Mouse (Mus musculus): Measurements from ENCODE around the gene Dnah12. TPM values are rescaled to one million over a fixed set of nuclear protein-coding genes. Genes with fewer than 3 reads are reported as not detected.

Gene Dnah12
- total RNA-seq (2014; fragmentation: Nextera tagmentation) (not detected in 2 replicates), total RNA-seq (2017) (0.06 and 0.16 TPM in 2 replicates), polyA plus RNA-seq (2012) (not detected in 2 replicates)

DNA sequence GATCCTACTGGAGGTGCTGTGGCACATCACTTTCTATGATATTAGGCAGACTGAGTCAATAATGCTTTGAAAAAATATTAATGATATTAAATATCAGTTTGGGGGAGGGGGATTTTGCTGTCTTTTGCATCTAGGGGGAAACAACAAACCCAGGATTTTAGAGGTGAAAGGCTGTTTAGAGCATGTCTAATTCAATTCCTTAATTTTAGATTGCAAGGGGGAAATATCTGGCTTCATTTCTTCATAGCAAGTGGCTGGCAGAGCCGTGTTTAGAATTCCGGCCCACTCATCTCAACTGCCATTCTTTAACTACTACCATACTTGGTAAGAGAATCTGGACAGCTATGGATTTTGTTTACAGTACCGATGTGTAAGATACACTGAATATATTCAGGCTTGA is at the start of gene Dnah12:
TSS of gene Dnah12 (plus strand) at position 301 of the 400 bp plus-strand sequence.
- ATAC-seq (ENCODE audit: extremely low read depth, insufficient number of reproducible peaks, low FRiP score, poor library complexity, severe bottlenecking) (no peak), DNase-seq (ENCODE audit: low spot score) (no peak)
- no peak within 1 kb of the TSS for H3K4me3 ChIP-seq (ENCODE audit: low read depth, low read length)
- no peaks in the 10 kb centered on the region for H3K9me3 ChIP-seq (replicated peaks)
- no peaks in the 10 kb centered on the region for H3K36me3 ChIP-seq (replicated peaks)
- no peak for TF ChIP-seq GATA1 (IDR thresholded peaks at IDR 0.05; ENCODE audit: borderline replicate concordance, low read length)
- no peak for TF ChIP-seq TAL1 (conservative IDR thresholded peaks at IDR 0.05; ENCODE audit: low read depth, low read length)
- TF ChIP-seq CTCF (IDR thresholded peaks at IDR 0.05; ENCODE audit: low read depth, low read length): no peak
- TF ChIP-seq GATA2 (IDR thresholded peaks at IDR 0.05; ENCODE audit: borderline replicate concordance, low read depth, low read length): no peak
- TF ChIP-seq POLR2AphosphoS5 (IDR thresholded peaks at IDR 0.05; ENCODE audit: insufficient replicate concordance, low read depth, low read length): no peak
- peaks cover 3% of the 10 kb centered on the region; the same call in 1 of the 2 replicates for H3K27me3 ChIP-seq (ENCODE audit: insufficient read depth, low read length)
- H3K4me1 ChIP-seq (ENCODE audit: insufficient read depth, low read depth, low read length): no peaks in the 10 kb centered on the region

DNA sequence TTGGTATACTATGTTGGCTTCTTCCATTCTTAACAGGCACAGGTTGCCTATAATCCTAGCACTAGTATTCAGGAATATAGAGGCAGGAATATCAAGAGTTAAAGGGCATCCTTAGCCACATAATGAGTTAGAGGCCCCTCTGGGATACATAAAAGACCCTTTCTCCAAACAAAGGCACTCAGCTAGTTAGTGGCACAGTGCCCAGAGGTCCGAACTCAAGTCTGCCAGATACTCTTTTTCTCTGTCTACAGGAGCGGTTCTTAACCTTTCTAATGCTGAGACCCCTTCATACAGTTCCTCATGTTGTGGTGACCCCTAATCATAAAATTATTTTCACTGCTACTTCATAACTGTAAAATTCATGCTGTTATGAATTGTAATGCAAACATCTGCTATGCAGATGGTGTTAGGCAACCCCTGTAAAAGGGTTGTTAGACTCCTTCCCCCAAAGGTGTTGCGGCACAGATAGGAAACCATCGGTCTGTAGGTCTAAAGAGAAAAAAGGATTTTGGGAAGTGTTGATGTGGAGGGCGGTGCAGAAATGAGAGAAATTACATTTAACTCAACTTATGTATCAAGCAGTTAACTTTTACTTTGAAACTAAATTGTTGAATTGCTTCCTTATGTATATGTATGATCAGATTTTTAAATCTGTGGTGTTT is 47.0 kb upstream of the Dnah12 start:
- DNase-seq (ENCODE audit: low spot score) (no peak), ATAC-seq (ENCODE audit: extremely low read depth, insufficient number of reproducible peaks, low FRiP score, poor library complexity, severe bottlenecking) (no peak)
- peaks cover 44% of the 10 kb centered on the region for H3K36me3 ChIP-seq (replicated peaks)
- no peaks in the 10 kb centered on the region for H3K27me3 ChIP-seq (ENCODE audit: insufficient read depth, low read length)
- H3K4me3 ChIP-seq (ENCODE audit: low read depth, low read length): no peak overlapping the region
- no peaks in the 10 kb centered on the region for H3K9me3 ChIP-seq (replicated peaks)
- H3K4me1 ChIP-seq (ENCODE audit: insufficient read depth, low read depth, low read length): peaks cover 16% of the 10 kb centered on the region
- no peak for TF ChIP-seq POLR2AphosphoS5 (IDR thresholded peaks at IDR 0.05; ENCODE audit: insufficient replicate concordance, low read depth, low read length)
- no peak for TF ChIP-seq GATA2 (IDR thresholded peaks at IDR 0.05; ENCODE audit: borderline replicate concordance, low read depth, low read length)
- TF ChIP-seq CTCF (IDR thresholded peaks at IDR 0.05; ENCODE audit: low read depth, low read length): no peak

GRCm38 (mm10) chr14:26647811-26648210 is 45.3 kb upstream of the Dnah12 start:
- Histone ChIP-seq H3K36me3 (replicated peaks) (peaks cover 56% of the 10 kb centered on the region), H3K27me3 (ENCODE audit: insufficient read depth, low read length) (no peaks in the 10 kb centered on the region), H3K9me3 (replicated peaks) (no peaks in the 10 kb centered on the region), H3K4me3 (ENCODE audit: low read depth, low read length) (no peak overlapping the region), H3K4me1 (ENCODE audit: insufficient read depth, low read depth, low read length) (peaks cover 16% of the 10 kb centered on the region)
- DNase-seq (ENCODE audit: low spot score): no peak
- no peak for TF ChIP-seq GATA2 (IDR thresholded peaks at IDR 0.05; ENCODE audit: borderline replicate concordance, low read depth, low read length)
- no peak for TF ChIP-seq TAL1 (conservative IDR thresholded peaks at IDR 0.05; ENCODE audit: low read depth, low read length)
- ATAC-seq (ENCODE audit: extremely low read depth, insufficient number of reproducible peaks, low FRiP score, poor library complexity, severe bottlenecking): no peak

DNA sequence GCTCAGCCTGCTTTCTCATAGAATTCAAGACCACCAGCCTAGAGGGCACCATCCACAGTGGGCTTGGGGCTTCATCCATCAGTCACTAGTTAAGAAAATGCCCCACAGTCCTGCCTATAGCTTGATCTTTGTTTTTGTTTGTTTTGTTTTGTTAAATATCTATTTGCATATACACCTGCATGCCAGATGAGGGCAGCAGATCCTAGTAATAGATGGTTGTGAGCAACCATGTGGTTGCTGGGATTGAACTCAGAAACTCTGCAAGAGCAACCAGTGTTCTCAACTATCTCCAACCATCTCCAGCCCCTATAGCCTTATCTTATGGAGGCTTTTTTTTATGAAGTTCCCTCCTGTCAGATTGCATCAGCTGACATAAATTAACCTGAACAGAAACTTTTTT is 41.2 kb upstream of the Dnah12 start:
- H3K27me3 ChIP-seq (ENCODE audit: insufficient read depth, low read length): no peaks in the 10 kb centered on the region
- peaks cover 5% of the 10 kb centered on the region; the same call in 1 of the 2 replicates for H3K4me1 ChIP-seq (ENCODE audit: insufficient read depth, low read depth, low read length)
- H3K9me3 ChIP-seq (replicated peaks): no peaks in the 10 kb centered on the region
- TF ChIP-seq CTCF (IDR thresholded peaks at IDR 0.05; ENCODE audit: low read depth, low read length): no peak
- TF ChIP-seq POLR2AphosphoS5 (IDR thresholded peaks at IDR 0.05; ENCODE audit: insufficient replicate concordance, low read depth, low read length): no peak
- TF ChIP-seq TAL1 (conservative IDR thresholded peaks at IDR 0.05; ENCODE audit: low read depth, low read length): no peak
- no peak for TF ChIP-seq GATA1 (IDR thresholded peaks at IDR 0.05; ENCODE audit: borderline replicate concordance, low read length)
- TF ChIP-seq GATA2 (IDR thresholded peaks at IDR 0.05; ENCODE audit: borderline replicate concordance, low read depth, low read length): no peak
- DNase-seq (ENCODE audit: low spot score) (no peak), ATAC-seq (ENCODE audit: extremely low read depth, insufficient number of reproducible peaks, low FRiP score, poor library complexity, severe bottlenecking) (no peak)
- H3K4me3 ChIP-seq (ENCODE audit: low read depth, low read length): no peak overlapping the region
- peaks cover 80% of the 10 kb centered on the region for H3K36me3 ChIP-seq (replicated peaks)

DNA sequence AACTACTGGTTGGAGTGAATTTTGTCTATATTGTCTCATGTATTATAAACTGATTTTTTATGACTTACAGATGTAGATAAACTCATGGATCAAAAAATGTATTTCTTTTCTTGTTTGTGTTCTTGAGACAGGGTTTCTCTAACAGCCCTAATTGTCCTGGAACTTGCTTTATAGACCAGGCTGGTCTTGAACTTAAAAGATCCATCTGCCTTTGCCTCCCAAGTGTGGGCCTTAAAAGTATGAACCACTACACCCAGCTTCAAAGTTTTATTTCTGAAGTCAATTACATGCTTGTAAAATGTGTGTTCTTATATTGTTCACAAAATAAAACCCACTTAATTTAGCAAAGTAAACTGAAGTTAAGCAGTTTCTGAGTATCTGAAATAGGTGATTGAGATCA is 34.9 kb upstream of the Dnah12 start:
- Histone ChIP-seq H3K27me3 (ENCODE audit: insufficient read depth, low read length) (no peaks in the 10 kb centered on the region), H3K4me3 (ENCODE audit: low read depth, low read length) (no peak overlapping the region), H3K4me1 (ENCODE audit: insufficient read depth, low read depth, low read length) (peaks cover 3% of the 10 kb centered on the region; the same call in 1 of the 2 replicates), H3K36me3 (replicated peaks) (peaks cover 81% of the 10 kb centered on the region), H3K9me3 (replicated peaks) (no peaks in the 10 kb centered on the region)
- ATAC-seq (ENCODE audit: extremely low read depth, insufficient number of reproducible peaks, low FRiP score, poor library complexity, severe bottlenecking) (no peak), DNase-seq (ENCODE audit: low spot score) (no peak)
- TF ChIP-seq CTCF (IDR thresholded peaks at IDR 0.05; ENCODE audit: low read depth, low read length): no peak
- TF ChIP-seq GATA2 (IDR thresholded peaks at IDR 0.05; ENCODE audit: borderline replicate concordance, low read depth, low read length): no peak
- TF ChIP-seq GATA1 (IDR thresholded peaks at IDR 0.05; ENCODE audit: borderline replicate concordance, low read length): no peak
- no peak for TF ChIP-seq POLR2AphosphoS5 (IDR thresholded peaks at IDR 0.05; ENCODE audit: insufficient replicate concordance, low read depth, low read length)
- no peak for TF ChIP-seq TAL1 (conservative IDR thresholded peaks at IDR 0.05; ENCODE audit: low read depth, low read length)

DNA sequence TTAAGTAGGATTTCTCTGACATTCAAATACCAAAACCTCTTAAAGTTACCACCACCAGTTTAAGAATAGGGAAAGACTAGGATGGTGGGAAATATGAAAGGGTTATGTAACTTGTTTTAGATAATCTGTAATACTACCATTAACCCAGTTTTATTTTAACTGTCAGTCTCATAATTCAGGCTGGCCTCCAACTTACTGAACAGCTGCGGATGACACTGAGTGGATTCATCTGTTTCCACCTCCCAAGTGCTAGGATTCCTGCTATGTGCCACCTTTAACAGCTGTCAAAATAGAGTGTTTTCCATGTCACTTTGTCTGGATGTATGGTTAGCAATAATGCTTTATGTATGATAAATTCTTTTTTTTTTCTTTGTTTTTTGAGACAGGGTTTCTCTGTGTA is 32.8 kb upstream of the Dnah12 start:
- Histone ChIP-seq H3K27me3 (ENCODE audit: insufficient read depth, low read length) (no peaks in the 10 kb centered on the region), H3K4me3 (ENCODE audit: low read depth, low read length) (no peak overlapping the region), H3K9me3 (replicated peaks) (no peaks in the 10 kb centered on the region), H3K4me1 (ENCODE audit: insufficient read depth, low read depth, low read length) (peaks cover 7% of the 10 kb centered on the region), H3K36me3 (replicated peaks) (peaks cover 79% of the 10 kb centered on the region)
- ATAC-seq (ENCODE audit: extremely low read depth, insufficient number of reproducible peaks, low FRiP score, poor library complexity, severe bottlenecking) (no peak), DNase-seq (ENCODE audit: low spot score) (no peak)
- TF ChIP-seq CTCF (IDR thresholded peaks at IDR 0.05; ENCODE audit: low read depth, low read length) (no peak), POLR2AphosphoS5 (IDR thresholded peaks at IDR 0.05; ENCODE audit: insufficient replicate concordance, low read depth, low read length) (no peak), TAL1 (conservative IDR thresholded peaks at IDR 0.05; ENCODE audit: low read depth, low read length) (no peak), GATA1 (IDR thresholded peaks at IDR 0.05; ENCODE audit: borderline replicate concordance, low read length) (no peak), GATA2 (IDR thresholded peaks at IDR 0.05; ENCODE audit: borderline replicate concordance, low read depth, low read length) (no peak)
